Mouse (Mus musculus): ENCODE data around the gene Elp4.

- TF ChIP-seq CTCF (IDR thresholded peaks at IDR 0.05; ENCODE audit: control insufficient read depth, insufficient read depth, insufficient read length) (no peak), USF1 (IDR thresholded peaks at IDR 0.05; ENCODE audit: low read depth) (no peak), MYOG (IDR thresholded peaks at IDR 0.05; ENCODE audit: control insufficient read depth, extremely low read depth, insufficient read length) (no peak), CEBPB (IDR thresholded peaks at IDR 0.05; ENCODE audit: low read depth) (no peak), MAX (IDR thresholded peaks at IDR 0.05) (no peak)
Measured at GRCm38 (mm10) chr2:105779320-105779891, 125.0 kb downstream of the Elp4 start.
